Mouse (Mus musculus) MEL (cell line): ENCODE measurements at regions not wholly inside any gene's neighbourhood (a gene's known extent, or its start where the extent isn't known, plus 50 kb on each side); places are given as distances from the start of the nearest gene placed in this dataset.

ENCODE experiments used
- DNase-seq: peaks from one replicate; pipeline ENCODE4 v3.0.0; 2011; ENCODE audit warnings: low read depth, low spot score
- H3K27ac ChIP-seq: 2 replicates; pipeline ENCODE4 v1.5.1; 2012; ENCODE audit warnings: low read depth, mild to moderate bottlenecking, control low read depth, low read length, moderate library complexity; ENCODE audit not compliant: control insufficient read depth
- H3K27me3 ChIP-seq, 2 experiments: fragments of 150-350 bp in 1 of 2; sonication (generic) in 1 of 2; 2 replicates each; pipeline ENCODE4 v1.6.1; 2012; ENCODE audit warnings: low read length in 2 of 2, mild to moderate bottlenecking in 2 of 2, improper control_type of control experiment in 1 of 2, moderate library complexity in 1 of 2; ENCODE audit not compliant: insufficient read depth in 2 of 2, control insufficient read depth in 1 of 2
- H3K36me3 ChIP-seq, 2 experiments: 2 replicates each; pipeline ENCODE4 v1.6.1; 2012 to 2014; ENCODE audit warnings: low read length in 2 of 2, improper control_type of control experiment in 1 of 2, inconsistent platforms in 1 of 2, mild to moderate bottlenecking in 1 of 2; ENCODE audit not compliant: insufficient read depth in 2 of 2, control insufficient read depth in 1 of 2
- H3K4me1 ChIP-seq, 2 experiments: fragments of 150-350 bp in 1 of 2; sonication (generic) in 1 of 2; 2 replicates each; pipeline ENCODE4 v1.6.1; 2012; ENCODE audit warnings: low read length in 2 of 2, improper control_type of control experiment in 1 of 2, mild to moderate bottlenecking in 1 of 2; ENCODE audit not compliant: insufficient read depth in 2 of 2, control insufficient read depth in 1 of 2
- H3K4me3 ChIP-seq, 2 experiments: fragments of 150-350 bp in 1 of 2; sonication (generic) in 1 of 2; 2 replicates each; pipeline ENCODE4 v1.5.1; 2012; ENCODE audit warnings: low read depth in 2 of 2, low read length in 2 of 2, mild to moderate bottlenecking in 2 of 2, moderate library complexity in 2 of 2, control low read depth in 1 of 2, improper control_type of control experiment in 1 of 2; ENCODE audit not compliant: control insufficient read depth in 1 of 2, insufficient read depth in 1 of 2
- H3K79me2 ChIP-seq: 2 replicates; pipeline ENCODE4 v1.6.1; 2012; ENCODE audit warnings: mild to moderate bottlenecking, low read length, moderate library complexity; ENCODE audit not compliant: control insufficient read depth, poor library complexity, insufficient read depth
- H3K9ac ChIP-seq: 2 replicates; pipeline ENCODE4 v1.6.1; 2012; ENCODE audit warnings: low read depth, mild to moderate bottlenecking, control low read depth, low read length, moderate library complexity; ENCODE audit not compliant: control insufficient read depth, poor library complexity, severe bottlenecking
- H3K9me3 ChIP-seq: fragments of 150-350 bp; sonication (generic); replicated peaks from 2 replicates; pipeline ENCODE4 v1.6.1; 2012; ENCODE audit warnings: mild to moderate bottlenecking, low read length, improper control_type of control experiment, moderate library complexity; ENCODE audit not compliant: insufficient read depth
- CHD1 ChIP-seq: IDR thresholded peaks from 2 replicates; pipeline ENCODE4 v1.6.1; 2012; ENCODE audit warnings: low read depth, mild to moderate bottlenecking, inconsistent platforms, low read length, improper control_type of control experiment
- CTCF ChIP-seq, 3 experiments: IDR thresholded peaks in 2 of 3; conservative IDR thresholded peaks in 1 of 3; 2 replicates each; pipeline ENCODE4 v1.5.1; 2011 to 2012; ENCODE audit warnings: low read length in 3 of 3, low read depth in 2 of 3, mild to moderate bottlenecking in 2 of 3, improper control_type of control experiment in 1 of 3, inconsistent platforms in 1 of 3, mixed read lengths in 1 of 3, moderate library complexity in 1 of 3; ENCODE audit not compliant: control insufficient read depth in 1 of 3, insufficient read depth in 1 of 3, poor library complexity in 1 of 3, severe bottlenecking in 1 of 3
- GATA1 ChIP-seq: IDR thresholded peaks from 2 replicates; pipeline ENCODE4 v1.6.1; 2011; ENCODE audit warnings: low read depth, low read length, improper control_type of control experiment
- JUND ChIP-seq: IDR thresholded peaks from 2 replicates; pipeline ENCODE4 v1.6.1; 2011; ENCODE audit warnings: low read depth, mild to moderate bottlenecking, improper control_type of control experiment, low read length
- KAT2A ChIP-seq: conservative IDR thresholded peaks from 2 replicates; pipeline ENCODE4 v1.6.1; 2012; ENCODE audit warnings: low read depth, low read length, improper control_type of control experiment, inconsistent platforms
- MAFK ChIP-seq: IDR thresholded peaks from 2 replicates; pipeline ENCODE4 v1.6.1; 2011; ENCODE audit warnings: low read depth, mild to moderate bottlenecking, low read length, improper control_type of control experiment, borderline replicate concordance
- MYB ChIP-seq: IDR thresholded peaks from 2 replicates; pipeline ENCODE4 v1.6.1; 2011; ENCODE audit warnings: mild to moderate bottlenecking, low read depth, low read length, improper control_type of control experiment
- MYC ChIP-seq: IDR thresholded peaks from 2 replicates; pipeline ENCODE4 v1.6.1; 2011; ENCODE audit warnings: low read depth, mild to moderate bottlenecking, low read length, improper control_type of control experiment, moderate library complexity
- NRF1 ChIP-seq: IDR thresholded peaks from 2 replicates; pipeline ENCODE4 v1.6.1; 2014; ENCODE audit warnings: low read depth, mild to moderate bottlenecking, inconsistent platforms, low read length, improper control_type of control experiment, moderate library complexity; ENCODE audit not compliant: poor library complexity, insufficient read depth, severe bottlenecking
- POLR2A ChIP-seq, 2 experiments: IDR thresholded peaks; 2 replicates each; pipeline ENCODE4 v1.6.1; 2011 to 2012; ENCODE audit warnings: low read length in 2 of 2, mild to moderate bottlenecking in 2 of 2, control low read depth in 1 of 2, improper control_type of control experiment in 1 of 2, low read depth in 1 of 2, moderate library complexity in 1 of 2; ENCODE audit not compliant: control insufficient read depth in 1 of 2, insufficient read depth in 1 of 2, poor library complexity in 1 of 2
- SIN3A ChIP-seq: IDR thresholded peaks from 2 replicates; pipeline ENCODE4 v1.6.1; 2012; ENCODE audit warnings: low read length, improper control_type of control experiment, inconsistent platforms
- TBP ChIP-seq: IDR thresholded peaks from 2 replicates; pipeline ENCODE4 v1.8.0; 2011; ENCODE audit warnings: low read depth, low read length, improper control_type of control experiment
- TCF12 ChIP-seq: IDR thresholded peaks from 2 replicates; pipeline ENCODE4 v1.6.1; 2014; ENCODE audit warnings: low read depth, mild to moderate bottlenecking, inconsistent platforms, low read length, improper control_type of control experiment, moderate library complexity
- ZC3H11A ChIP-seq: IDR thresholded peaks from 2 replicates; pipeline ENCODE4 v1.6.1; 2012; ENCODE audit warnings: low read depth, mild to moderate bottlenecking, inconsistent platforms, low read length, improper control_type of control experiment
- ZMIZ1 ChIP-seq: IDR thresholded peaks from 2 replicates; pipeline ENCODE4 v1.6.1; 2012; ENCODE audit warnings: low read depth, mild to moderate bottlenecking, inconsistent platforms, low read length, improper control_type of control experiment, moderate library complexity

DNA sequence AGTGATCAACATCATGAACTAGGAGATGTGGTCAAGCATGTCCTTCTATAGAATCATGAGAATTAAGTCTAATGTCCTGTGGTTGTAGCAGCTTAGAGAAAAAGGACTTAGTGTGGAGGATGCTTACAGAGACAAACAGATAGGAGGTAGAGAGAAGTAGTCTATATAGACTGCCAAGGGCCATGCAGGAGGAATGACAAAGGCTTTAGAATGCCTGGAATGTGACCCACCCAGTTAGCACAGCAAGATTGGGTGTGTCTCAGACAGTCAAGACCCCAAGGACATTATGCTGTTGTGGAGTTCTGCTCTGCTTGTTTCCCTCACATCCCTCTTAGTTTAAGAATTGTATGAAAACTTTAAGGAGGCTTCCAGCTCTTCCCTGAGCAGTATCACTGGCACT, 164.9 kb upstream of the Mettl25 start:
- H3K36me3 ChIP-seq, result no peaks in the 10 kb centered on the region
- H3K4me1 ChIP-seq, result no peaks in the 10 kb centered on the region
- H3K79me2 ChIP-seq, result no peaks in the 10 kb centered on the region
- DNase-seq, result no peak
- no peak overlapping the region for H3K9ac ChIP-seq
- no peak for TF ChIP-seq GATA1
- no peaks in the 10 kb centered on the region for H3K9me3 ChIP-seq
- no peak overlapping the region for H3K4me3 ChIP-seq
- no peaks in the 10 kb centered on the region for H3K27me3 ChIP-seq
- no peak overlapping the region for H3K27ac ChIP-seq

DNA sequence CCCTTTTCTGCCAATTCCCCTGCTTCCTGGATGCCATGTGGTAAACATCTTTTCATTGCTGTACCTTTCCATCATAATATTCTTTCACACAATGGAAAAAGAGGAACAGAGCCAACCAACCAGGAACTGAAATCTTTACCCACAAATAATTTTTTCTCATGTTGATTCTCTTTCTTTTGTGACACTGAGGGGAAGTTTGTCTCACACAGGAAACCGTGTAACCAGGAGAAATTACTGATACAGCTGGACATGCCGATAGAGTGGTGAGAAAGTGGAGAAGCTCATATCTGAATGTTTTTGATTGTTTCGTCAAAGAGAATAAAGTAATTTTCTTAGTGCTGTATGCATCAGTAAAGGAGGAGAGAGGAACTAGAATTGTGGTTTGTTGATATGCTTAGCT, 116.3 kb upstream of the Mettl25 start:
- Histone ChIP-seq H3K36me3 (no peaks in the 10 kb centered on the region), H3K9ac (no peak overlapping the region), H3K4me3 (no peak overlapping the region), H3K9me3 (no peaks in the 10 kb centered on the region), H3K27ac (no peak overlapping the region), H3K4me1 (no peaks in the 10 kb centered on the region), H3K27me3 (no peaks in the 10 kb centered on the region), H3K79me2 (no peaks in the 10 kb centered on the region)
- DNase-seq, result peak; percentile 7
- TF ChIP-seq ZC3H11A (no peak), GATA1 (no peak), CTCF (IDR thresholded peaks at IDR 0.05 in 2 of 3, conservative IDR thresholded peaks at IDR 0.05 in 1 of 3; ENCODE audit: control insufficient read depth in 1 of 3, insufficient read depth in 1 of 3, low read depth in 2 of 3, low read length in 3 of 3, poor library complexity in 1 of 3, severe bottlenecking in 1 of 3) (no peak)

DNA sequence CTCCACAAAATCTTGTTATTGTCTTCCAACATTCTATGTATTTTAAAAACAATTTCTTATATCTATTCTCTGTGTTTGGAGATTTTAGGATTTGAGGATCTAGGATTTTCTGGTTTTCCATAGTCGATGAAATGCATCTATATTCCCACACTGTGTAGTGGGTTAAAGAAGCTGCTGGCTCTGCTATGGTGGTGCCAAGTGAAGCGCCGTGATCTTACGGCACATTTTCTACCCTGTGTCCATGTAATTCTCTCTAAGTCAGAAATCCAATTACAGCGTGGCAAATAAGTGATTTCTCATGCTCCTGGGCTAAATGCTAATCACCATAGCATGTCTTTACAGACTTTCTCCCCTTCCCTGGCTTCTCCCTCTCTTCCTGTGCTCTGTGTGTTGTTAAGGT, 92.1 kb upstream of the Mettl25 start:
- Histone ChIP-seq H3K79me2 (no peaks in the 10 kb centered on the region), H3K36me3 (no peaks in the 10 kb centered on the region), H3K9me3 (no peaks in the 10 kb centered on the region), H3K9ac (no peak overlapping the region), H3K4me1 (no peaks in the 10 kb centered on the region), H3K27me3 (no peaks in the 10 kb centered on the region), H3K27ac (no peak overlapping the region), H3K4me3 (no peak overlapping the region)
- TF ChIP-seq TCF12 (no peak), POLR2A (IDR thresholded peaks at IDR 0.05; ENCODE audit: control insufficient read depth in 1 of 2, insufficient read depth in 1 of 2, low read depth in 1 of 2, low read length in 2 of 2, poor library complexity in 1 of 2) (no peak), MYB (no peak), MYC (no peak), CTCF (IDR thresholded peaks at IDR 0.05 in 2 of 3, conservative IDR thresholded peaks at IDR 0.05 in 1 of 3; ENCODE audit: control insufficient read depth in 1 of 3, insufficient read depth in 1 of 3, low read depth in 2 of 3, low read length in 3 of 3, poor library complexity in 1 of 3, severe bottlenecking in 1 of 3) (no peak), NRF1 (no peak), ZC3H11A (no peak), KAT2A (no peak)
- no peak for DNase-seq

DNA sequence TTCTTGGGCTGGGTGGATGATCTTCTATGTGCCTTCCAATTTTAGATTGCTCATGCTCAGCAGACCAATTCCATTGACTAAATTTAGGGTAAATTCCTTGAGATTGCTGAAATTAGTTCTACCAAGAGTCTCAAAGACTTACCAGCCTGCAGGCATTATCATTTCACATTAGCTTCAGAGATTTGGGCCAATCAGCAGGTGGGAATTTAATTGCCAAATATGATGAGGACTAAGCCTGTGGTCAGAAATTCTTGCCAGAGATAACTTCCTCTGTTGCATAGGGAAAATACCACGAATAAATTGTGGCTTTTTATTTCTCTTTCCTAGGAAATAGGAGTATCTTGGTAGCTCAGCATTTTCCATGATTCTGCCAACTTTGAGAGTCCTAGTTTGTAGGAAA, 91.6 kb upstream of the Mettl25 start:
- Histone ChIP-seq H3K27ac (no peak overlapping the region), H3K4me1 (no peaks in the 10 kb centered on the region), H3K9ac (no peak overlapping the region), H3K9me3 (no peaks in the 10 kb centered on the region), H3K36me3 (no peaks in the 10 kb centered on the region), H3K4me3 (no peak overlapping the region), H3K27me3 (no peaks in the 10 kb centered on the region), H3K79me2 (no peaks in the 10 kb centered on the region)
- TF ChIP-seq MAFK, result no peak
- TF ChIP-seq SIN3A, result no peak
- no peak for TF ChIP-seq ZMIZ1
- no peak for TF ChIP-seq NRF1
- no peak for TF ChIP-seq CTCF (IDR thresholded peaks at IDR 0.05 in 2 of 3, conservative IDR thresholded peaks at IDR 0.05 in 1 of 3; ENCODE audit: control insufficient read depth in 1 of 3, insufficient read depth in 1 of 3, low read depth in 2 of 3, low read length in 3 of 3, poor library complexity in 1 of 3, severe bottlenecking in 1 of 3)
- no peak for TF ChIP-seq CHD1
- no peak for TF ChIP-seq TBP
- TF ChIP-seq MYC, result no peak
- TF ChIP-seq JUND, result no peak
- no peak for DNase-seq
